Mouse (Mus musculus) layer of hippocampus, postnatal 10 days (tissue): ENCODE results near the gene Mill2. TPM values are rescaled to one million over a fixed set of nuclear protein-coding genes. Genes with fewer than 3 reads are reported as not detected.

Experiments
- DNase-seq, 2 experiments: peaks; one replicate each; pipeline ENCODE4 v3.0.0; 2021; ENCODE audit warnings: low spot score in 2 of 2
- total RNA-seq, 2 experiments: library from RNA; stranded (reverse); gene quantifications; 2 replicates each; pipeline ENCODE4 v1.2.3; 2021

The Mill2 gene
- total RNA-seq, 2 experiments from 2014 or later = 1.5 to 2.2 TPM

GRCm38 (mm10) chr7:18873253-18873652 is 33.5 kb downstream of the Mill2 start:
- DNase-seq = peak; percentile 77

GRCm38 (mm10) chr7:18875372-18875771 is 35.6 kb downstream of the Mill2 start:
- no peak for DNase-seq

GRCm38 (mm10) chr7:18878691-18879090 is 38.9 kb downstream of the Mill2 start:
- DNase-seq = no peak

- DNase-seq = no peak
Observed at GRCm38 (mm10) chr7:18883991-18884744, 44.4 kb downstream of the Mill2 start.

GRCm38 (mm10) chr7:18884745-18885422 is 45.1 kb downstream of the Mill2 start:
- no peak for DNase-seq

- DNase-seq = no peak
Observed at GRCm38 (mm10) chr7:18886963-18887362, 47.2 kb downstream of the Mill2 start.

GRCm38 (mm10) chr7:18890848-18891247 is 51.1 kb downstream of the Mill2 start:
- no peak for DNase-seq

- DNase-seq = peak; percentile 93
Observed at GRCm38 (mm10) chr7:18891872-18892599, 52.3 kb downstream of the Mill2 start.

GRCm38 (mm10) chr7:18893009-18893408 is 53.2 kb downstream of the Mill2 start:
- no peak for DNase-seq

GRCm38 (mm10) chr7:18893651-18894430 is 54.1 kb downstream of the Mill2 start:
- DNase-seq = peak; percentile 40 to 62

GRCm38 (mm10) chr7:18896536-18896935 is 56.8 kb downstream of the Mill2 start:
- peak; percentile 60 to 66 for DNase-seq

GRCm38 (mm10) chr7:18900513-18900912 is 60.7 kb downstream of the Mill2 start:
- no peak for DNase-seq

- DNase-seq = no peak
Observed at GRCm38 (mm10) chr7:18902486-18902885, 62.7 kb downstream of the Mill2 start.

- DNase-seq = no peak
Observed at GRCm38 (mm10) chr7:18904971-18905370, 65.2 kb downstream of the Mill2 start.

GRCm38 (mm10) chr7:18909797-18910196 is 70.0 kb downstream of the Mill2 start:
- DNase-seq = no peak

- peak; percentile 96 to 97 for DNase-seq
Observed at GRCm38 (mm10) chr7:18910241-18910831, 70.6 kb downstream of the Mill2 start, which contains the start of gene Ccdc61. Ccdc61 (minus strand) TSS chr7:18910415.
